Mouse (Mus musculus) thymus, adult 18-20 months (tissue): Measurements from ENCODE around the gene Gm9821.

Source experiments
- DNase-seq, 2 experiments: peaks; one replicate each; pipeline ENCODE4 v3.0.0; 2022; ENCODE audit warnings: mixed read lengths in 2 of 2

The Gm9821 gene

DNA sequence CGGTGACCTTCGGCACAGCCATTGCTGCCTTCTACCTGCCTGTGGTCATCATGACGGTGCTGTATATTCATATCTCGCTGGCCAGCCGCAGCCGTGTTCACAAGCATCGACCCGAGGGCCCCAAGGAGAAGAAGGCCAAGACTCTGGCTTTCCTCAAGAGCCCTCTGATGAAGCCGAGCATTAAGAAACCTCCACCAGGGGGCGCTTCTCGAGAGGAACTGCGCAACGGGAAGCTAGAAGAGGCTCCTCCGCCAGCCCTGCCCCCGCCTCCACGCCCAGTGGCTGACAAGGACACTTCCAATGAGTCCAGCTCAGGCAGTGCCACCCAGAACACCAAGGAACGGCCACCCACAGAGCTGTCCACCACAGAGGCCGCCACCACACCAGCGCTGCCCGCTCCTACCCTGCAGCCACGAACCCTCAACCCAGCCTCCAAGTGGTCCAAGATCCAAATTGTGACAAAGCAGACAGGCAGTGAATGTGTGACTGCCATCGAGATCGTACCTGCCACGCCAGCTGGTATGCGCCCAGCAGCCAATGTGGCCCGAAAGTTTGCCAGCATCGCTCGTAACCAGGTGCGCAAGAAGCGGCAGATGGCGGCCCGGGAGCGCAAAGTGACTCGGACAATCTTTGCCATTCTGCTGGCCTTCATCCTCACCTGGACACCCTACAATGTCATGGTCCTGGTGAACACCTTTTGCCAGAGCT, 17.5 kb upstream of the Gm9821 start:
- DNase-seq, result peak in 1 of 2 experiments; percentile 55

- no peak for DNase-seq
Measured at GRCm38 (mm10) chr2:91928534-91929350, 16.8 kb upstream of the Gm9821 start.

GRCm38 (mm10) chr2:91929455-91929854, 16.0 kb upstream of the Gm9821 start:
- DNase-seq, result no peak

DNA sequence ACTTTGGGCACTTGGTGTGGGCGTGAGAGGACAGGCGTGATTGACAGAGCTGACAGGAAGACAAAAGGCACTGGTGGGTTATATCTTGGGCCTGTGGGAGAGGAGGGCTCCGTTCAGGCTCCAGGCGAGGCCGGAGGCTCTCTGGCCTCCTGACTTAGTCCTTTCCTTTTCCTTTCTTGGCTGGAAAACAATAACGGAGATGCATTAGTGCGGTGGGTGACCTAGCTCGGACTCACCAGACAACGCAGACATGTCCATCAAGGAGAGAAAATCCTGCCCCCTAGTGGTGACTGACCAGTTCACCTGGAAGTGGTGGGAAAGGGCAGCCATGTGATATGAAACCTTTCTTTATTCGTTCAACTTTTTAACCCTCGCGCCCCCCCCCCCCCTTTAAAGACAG, 15.6 kb upstream of the Gm9821 start:
- DNase-seq, result no peak

DNA sequence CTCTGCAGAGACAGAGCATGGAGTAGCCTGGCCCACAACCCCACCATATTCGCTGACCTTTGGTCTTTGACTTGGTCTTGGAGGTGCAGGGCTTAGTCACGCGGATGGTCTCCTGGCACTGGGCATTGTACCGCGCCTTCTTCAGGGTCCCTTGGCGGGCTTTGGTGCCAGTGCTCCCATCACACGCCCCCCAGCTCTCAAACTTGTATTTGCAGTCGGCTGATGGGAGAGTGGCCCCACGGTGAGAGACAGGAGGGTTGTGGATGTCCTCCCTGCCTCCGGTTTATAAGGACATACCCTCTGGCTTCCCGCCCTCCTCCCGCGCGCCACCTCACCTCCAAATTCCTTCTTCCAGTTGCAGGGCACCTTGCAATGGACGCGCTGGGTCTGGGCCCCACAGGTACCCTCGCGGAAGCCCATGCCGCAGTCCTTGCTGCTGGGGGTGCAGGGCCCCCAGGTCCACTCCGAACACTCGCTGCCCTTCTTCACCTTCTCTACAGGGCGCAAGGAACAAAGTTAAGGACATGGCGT, 14.7 kb upstream of the Gm9821 start:
- no peak for DNase-seq

- DNase-seq, result no peak
Measured at GRCm38 (mm10) chr2:91931328-91932159, 14.0 kb upstream of the Gm9821 start.

GRCm38 (mm10) chr2:91932160-91932711, 13.3 kb upstream of the Gm9821 start, which contains the start of gene Mdk:
Gene Mdk, minus strand, starts transcription at chr2:91932297.
- DNase-seq, result no peak

GRCm38 (mm10) chr2:91932737-91933350, 12.7 kb upstream of the Gm9821 start:
- no peak for DNase-seq

DNA sequence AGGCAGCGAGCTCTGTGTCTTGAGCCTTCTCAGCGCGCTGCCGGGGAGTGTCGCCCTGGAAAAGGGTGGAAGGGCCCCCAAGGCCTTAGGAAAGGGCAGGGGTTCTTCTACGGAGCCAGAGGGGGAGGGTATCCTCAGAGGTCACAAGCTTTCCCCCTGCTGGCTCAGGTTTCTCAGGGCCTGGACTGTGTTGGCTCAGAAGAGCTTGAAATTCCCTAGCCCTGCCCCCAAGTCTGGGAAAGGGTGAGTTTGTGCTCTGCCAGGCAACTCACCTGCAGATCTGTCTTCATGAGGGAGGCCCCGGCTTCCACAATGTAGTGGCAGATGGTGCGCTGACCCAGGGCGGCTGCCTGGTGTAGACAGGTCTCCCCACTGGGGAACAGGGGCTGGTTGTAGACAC, 12.0 kb upstream of the Gm9821 start:
- DNase-seq, result no peak

- DNase-seq, result no peak
Measured at GRCm38 (mm10) chr2:91934016-91934415, 11.5 kb upstream of the Gm9821 start.

GRCm38 (mm10) chr2:91934826-91935525, 10.5 kb upstream of the Gm9821 start:
- DNase-seq, result no peak

DNA sequence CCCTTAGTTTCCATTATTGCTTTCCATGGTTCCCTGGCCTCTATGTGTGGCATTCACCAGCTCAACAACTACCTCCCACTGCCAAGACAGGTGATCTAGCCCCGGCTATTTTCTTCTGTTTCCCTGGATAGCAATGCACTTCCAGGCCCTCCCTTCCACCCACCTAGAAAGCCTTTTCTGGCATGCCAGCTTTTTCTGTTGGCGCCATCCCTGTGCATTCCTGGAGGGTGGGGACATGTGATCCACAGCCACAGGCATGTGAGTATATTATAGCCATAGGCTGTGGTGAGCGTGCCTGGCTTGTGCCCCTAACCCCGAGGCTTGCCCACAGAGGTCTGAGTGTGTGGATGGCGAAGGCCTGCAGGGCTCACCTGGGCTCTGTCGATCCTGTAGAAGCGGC, 9.3 kb upstream of the Gm9821 start:
- DNase-seq, result no peak

DNA sequence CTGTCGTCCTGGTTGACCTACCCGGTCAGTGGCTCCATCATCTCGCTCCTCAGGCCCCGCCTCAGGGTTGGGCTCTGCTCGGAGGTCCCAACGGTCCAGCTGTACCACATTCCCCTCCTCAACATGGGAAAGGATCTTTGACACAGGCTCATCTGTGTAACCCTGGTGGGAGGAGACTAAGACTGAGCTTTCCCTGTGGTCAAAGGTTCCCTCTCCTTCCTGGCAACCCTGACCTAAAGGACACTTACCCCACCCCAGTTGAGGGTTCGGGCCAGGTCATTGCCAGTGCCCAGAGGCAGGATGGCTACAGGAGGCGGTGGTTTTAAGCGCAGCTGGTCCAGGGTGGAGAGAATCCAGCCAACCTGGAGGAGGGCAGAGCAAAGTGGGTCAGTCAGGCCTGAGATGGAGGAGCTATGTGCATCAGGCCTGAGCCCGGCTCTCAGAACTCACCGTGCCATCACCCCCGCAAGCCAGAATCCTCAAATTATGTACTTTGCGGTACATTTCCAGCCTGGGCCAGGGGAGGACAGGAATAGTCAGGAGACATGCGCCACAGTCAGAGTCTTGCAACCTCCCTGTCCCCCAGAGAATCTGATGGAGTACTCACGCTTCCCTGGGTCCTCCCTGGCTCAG, 6.1 kb upstream of the Gm9821 start:
- no peak for DNase-seq

- no peak for DNase-seq
Measured at GRCm38 (mm10) chr2:91942356-91942755, 3.1 kb upstream of the Gm9821 start.

- peak; percentile 74 to 79 for DNase-seq
Measured at GRCm38 (mm10) chr2:91944170-91944950, 1.1 kb upstream of the Gm9821 start.

DNA sequence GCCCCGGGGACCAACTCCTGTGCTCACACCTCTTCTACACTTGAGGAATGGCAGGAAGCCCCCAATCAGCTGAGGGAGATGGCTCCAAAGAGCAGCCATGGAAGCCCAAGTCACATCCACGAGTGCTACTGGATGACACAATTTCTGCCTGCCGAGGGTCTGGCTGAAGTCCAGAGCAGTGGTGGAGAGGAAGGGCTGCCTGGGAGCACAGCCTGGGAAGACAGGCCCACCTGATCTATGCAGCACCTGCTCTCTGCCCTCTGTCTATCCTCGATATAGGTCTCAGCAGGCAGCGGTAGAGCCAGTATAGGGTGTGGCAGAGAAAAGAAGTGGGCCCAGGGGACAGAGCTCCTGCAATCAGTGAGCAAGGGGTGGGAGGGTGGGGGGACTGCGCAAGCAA, 1.3 kb downstream of the Gm9821 start:
- DNase-seq, result no peak

GRCm38 (mm10) chr2:91947397-91948150, 2.1 kb downstream of the Gm9821 start:
- DNase-seq, result no peak

DNA sequence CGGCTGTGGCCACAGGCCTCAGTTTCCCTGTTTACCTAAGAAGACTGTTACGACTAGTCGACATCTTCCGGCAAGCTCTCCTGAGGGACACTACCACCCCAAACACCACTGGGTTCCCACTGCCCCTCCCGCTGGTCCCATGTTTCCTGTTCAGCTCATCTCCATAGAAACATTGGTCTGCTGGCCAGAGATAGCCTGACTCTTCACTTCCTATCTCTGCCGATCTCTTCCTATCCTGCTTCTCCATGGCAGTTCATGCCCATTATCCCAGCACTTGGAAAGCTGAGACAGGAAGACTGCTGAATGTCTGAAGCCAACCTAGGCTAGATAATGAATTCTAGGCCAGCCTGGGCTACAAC, 2.6 kb downstream of the Gm9821 start:
- DNase-seq, result no peak

GRCm38 (mm10) chr2:91948792-91949241, 3.3 kb downstream of the Gm9821 start:
- DNase-seq, result no peak
